Mouse (Mus musculus) hindbrain, embryonic 11.5 days (tissue): Measurements from ENCODE around the gene Cuedc1. TPM values are rescaled to one million over a fixed set of nuclear protein-coding genes. Genes with fewer than 3 reads are reported as not detected.

Experiments
- ATAC-seq: fragments of 200-750 bp; cut with Nextera tagmentation; 2 replicates; pipeline ENCODE4 v1.8.0; 2017; ENCODE audit warnings: mild to moderate bottlenecking, moderate TSS enrichment, moderate library complexity; ENCODE audit not compliant: low FRiP score
- DNase-seq: peaks from one replicate; pipeline ENCODE4 v3.0.0-alpha.2; 2015; ENCODE audit warnings: low spot score
- H3K27ac ChIP-seq: fragments of 300-500 bp; sonication (generic); 2 replicates; pipeline ENCODE4 v1.5.1; 2014; ENCODE audit warnings: mild to moderate bottlenecking, low read depth, low read length
- H3K27me3 ChIP-seq: fragments of 300-500 bp; sonication (generic); 2 replicates; pipeline ENCODE4 v1.6.1; 2014; ENCODE audit warnings: mild to moderate bottlenecking, low read length, moderate library complexity, mixed read lengths; ENCODE audit not compliant: control insufficient read depth, insufficient read depth
- H3K36me3 ChIP-seq: fragments of 300-500 bp; sonication (generic); 2 replicates; pipeline ENCODE4 v1.6.1; 2014; ENCODE audit warnings: mild to moderate bottlenecking, low read length, moderate library complexity, mixed read lengths; ENCODE audit not compliant: control insufficient read depth, insufficient read depth
- H3K4me1 ChIP-seq: fragments of 300-500 bp; sonication (generic); replicated peaks from 2 replicates; pipeline ENCODE4 v1.6.1; 2014; ENCODE audit warnings: low read length, mixed read lengths; ENCODE audit not compliant: control insufficient read depth, insufficient read depth
- H3K4me2 ChIP-seq: fragments of 300-500 bp; sonication (generic); replicated peaks from 2 replicates; pipeline ENCODE4 v1.6.1; 2014; ENCODE audit warnings: mild to moderate bottlenecking, low read depth, low read length
- H3K4me3 ChIP-seq: fragments of 300-500 bp; sonication (generic); 2 replicates; pipeline ENCODE4 v1.5.1; 2014; ENCODE audit warnings: low read depth, low read length
- H3K9ac ChIP-seq: fragments of 300-500 bp; sonication (generic); 2 replicates; pipeline ENCODE4 v1.6.1; 2014; ENCODE audit warnings: low read depth, low read length
- H3K9me3 ChIP-seq: fragments of 300-500 bp; sonication (generic); 2 replicates; pipeline ENCODE4 v1.6.1; 2016; ENCODE audit warnings: low read length; ENCODE audit not compliant: control insufficient read depth
- WGBS: fragments of 180-500 bp; shearing (Covaris S2); extraction: QIAGEN DNeasy Blood & Tissue Kit; methylation state at CpG from one replicate; pipeline ENCODE4 v1.1.7; 2014; 5-methylcytosine and 5-hydroxymethylcytosine counted together
- polyA plus RNA-seq: library from polyadenylated mRNA; unstranded; fragments of >200 nt; fragmentation: Nextera tagmentation; extraction: Ambion mirVana; gene quantifications from 2 replicates; pipeline ENCODE4 v1.2.1, GENCODE M21; 2014

Gene Cuedc1
- polyA plus RNA-seq, 1 experiment from 2014 or later, result 17.6 TPM

GRCm38 (mm10) chr11:88213757-88214156, 115.9 kb downstream of the Cuedc1 start:
- Histone ChIP-seq H3K4me1 (no peaks in the 10 kb centered on the region), H3K4me3 (no peak overlapping the region), H3K9ac (no peak overlapping the region), H3K36me3 (peaks cover 3% of the 10 kb centered on the region; the same call in 1 of the 2 replicates), H3K27ac (no peak overlapping the region), H3K9me3 (no peaks in the 10 kb centered on the region), H3K27me3 (no peaks in the 10 kb centered on the region), H3K4me2 (no peak overlapping the region)
- ATAC-seq (no peak), DNase-seq (no peak)
- WGBS, result 60% methylated on average over 6 of the region's 6 CpGs

- 57% methylated on average over 21 of the region's 21 CpGs for WGBS
- H3K36me3 ChIP-seq, result no peaks in the 10 kb centered on the region; the same call in 1 of the 2 replicates
- no peak overlapping the region for H3K9ac ChIP-seq
- H3K9me3 ChIP-seq, result no peaks in the 10 kb centered on the region
- H3K4me1 ChIP-seq, result no peaks in the 10 kb centered on the region
- H3K27me3 ChIP-seq, result no peaks in the 10 kb centered on the region
- ATAC-seq (peak; percentile 76; the same call in 1 of the 2 replicates), DNase-seq (peak; percentile 55)
- H3K4me2 ChIP-seq, result no peak overlapping the region; the same call in 1 of the 2 replicates
- H3K4me3 ChIP-seq, result no peak overlapping the region
- H3K27ac ChIP-seq, result peak overlapping the region; percentile 70
Observed at GRCm38 (mm10) chr11:88214881-88215831, 117.3 kb downstream of the Cuedc1 start.

DNA sequence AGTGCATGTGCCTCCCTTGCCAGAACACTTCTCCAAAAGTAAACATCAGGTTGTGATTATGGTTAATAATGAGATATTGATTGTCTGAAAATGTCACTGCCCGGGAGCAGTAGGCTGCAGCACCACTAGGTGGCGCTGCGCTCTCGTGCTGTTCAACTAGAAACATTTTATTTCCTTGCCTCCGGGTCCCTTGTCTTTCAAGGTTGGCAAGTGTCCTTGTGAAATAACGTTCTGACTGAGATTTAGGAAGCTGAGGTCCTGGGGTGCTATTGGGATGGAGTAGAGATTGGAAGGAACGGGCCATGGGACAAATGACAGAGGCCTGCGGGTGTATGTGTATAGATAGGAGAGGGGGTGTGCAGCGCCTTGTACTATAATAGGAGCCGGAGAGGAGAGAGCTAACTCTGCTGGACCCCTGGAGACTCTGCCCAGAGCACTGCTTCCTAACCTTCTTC, 118.4 kb downstream of the Cuedc1 start:
- Histone ChIP-seq H3K36me3 (no peaks in the 10 kb centered on the region), H3K4me3 (no peak overlapping the region), H3K27ac (peak overlapping the region; percentile 70), H3K4me2 (no peak overlapping the region; the same call in 1 of the 2 replicates), H3K4me1 (no peaks in the 10 kb centered on the region), H3K9ac (peak overlapping the region; percentile 38; the same call in 1 of the 2 replicates), H3K9me3 (no peaks in the 10 kb centered on the region), H3K27me3 (no peaks in the 10 kb centered on the region)
- peak; percentile 43 for ATAC-seq
- peak; percentile 89 for DNase-seq
- WGBS, result 16% methylated on average over 10 of the region's 10 CpGs

DNA sequence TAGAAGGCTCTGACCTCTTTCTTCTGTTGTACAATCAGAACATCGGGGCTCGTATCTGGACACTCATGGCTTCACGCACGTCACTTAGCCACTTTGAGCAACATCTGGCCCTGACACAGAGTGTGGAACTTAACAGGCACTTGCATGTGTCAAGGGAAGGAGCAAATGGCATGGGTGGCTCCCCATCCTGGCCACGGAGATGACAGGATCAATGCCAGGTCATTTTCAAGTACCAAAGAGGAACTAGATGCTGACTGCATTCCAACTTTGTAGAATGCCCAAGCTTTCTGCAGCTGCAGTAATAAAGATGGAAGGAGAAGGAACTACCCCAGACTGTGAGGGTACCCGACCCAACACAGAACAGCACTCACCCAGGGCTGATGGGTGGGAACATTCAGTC, 120.3 kb downstream of the Cuedc1 start:
- Histone ChIP-seq H3K9ac (no peak overlapping the region), H3K9me3 (no peaks in the 10 kb centered on the region), H3K4me2 (no peak overlapping the region), H3K27me3 (no peaks in the 10 kb centered on the region), H3K36me3 (no peaks in the 10 kb centered on the region), H3K4me1 (no peaks in the 10 kb centered on the region), H3K4me3 (no peak overlapping the region), H3K27ac (no peak overlapping the region)
- no peak for DNase-seq
- no peak for ATAC-seq
- WGBS, result 87% methylated on average over 6 of the region's 6 CpGs

- WGBS, result 72% methylated on average over 7 of the region's 7 CpGs
- no peak for DNase-seq
- no peaks in the 10 kb centered on the region for H3K9me3 ChIP-seq
Observed at GRCm38 (mm10) chr11:88218586-88218985, 120.7 kb downstream of the Cuedc1 start.

DNA sequence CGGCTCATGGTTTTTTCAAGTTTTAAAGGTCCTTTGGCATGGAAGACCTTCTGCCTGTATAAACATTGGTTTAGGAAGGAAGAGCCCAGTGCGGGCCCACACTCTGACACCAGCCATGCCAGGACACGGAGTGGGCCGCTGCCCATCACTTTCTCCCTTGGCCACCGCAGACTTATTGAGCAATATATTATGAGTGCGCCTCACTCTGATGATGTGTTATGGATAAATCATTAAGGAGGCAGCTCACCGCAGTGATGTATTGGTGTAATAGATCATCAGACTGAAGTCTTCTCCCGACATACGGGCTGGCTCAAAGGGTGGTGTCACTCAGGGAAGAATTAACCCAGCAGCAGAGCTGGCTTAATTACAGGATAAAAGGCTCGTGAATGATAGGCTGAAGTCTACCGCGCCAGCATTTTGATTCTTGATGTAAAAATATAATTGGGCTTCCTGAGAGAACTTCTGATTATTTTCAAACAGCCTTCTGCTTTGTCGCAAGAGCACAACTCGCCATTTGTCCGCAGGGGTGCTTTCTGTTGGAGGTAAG, 124.1 kb downstream of the Cuedc1 start:
- Histone ChIP-seq H3K9me3 (no peaks in the 10 kb centered on the region), H3K4me2 (no peak overlapping the region), H3K9ac (no peak overlapping the region), H3K36me3 (no peaks in the 10 kb centered on the region), H3K4me1 (no peaks in the 10 kb centered on the region), H3K27me3 (no peaks in the 10 kb centered on the region), H3K4me3 (no peak overlapping the region), H3K27ac (no peak overlapping the region)
- DNase-seq, result no peak
- no peak for ATAC-seq
- WGBS, result 87% methylated on average over 15 of the region's 15 CpGs

More at GRCm38 (mm10) chr11:88218586-88218985, 120.7 kb downstream of the Cuedc1 start:
- Histone ChIP-seq H3K4me3 (no peak overlapping the region), H3K27me3 (no peaks in the 10 kb centered on the region), H3K4me2 (no peak overlapping the region), H3K27ac (no peak overlapping the region), H3K9ac (no peak overlapping the region), H3K4me1 (no peaks in the 10 kb centered on the region), H3K36me3 (no peaks in the 10 kb centered on the region)
- no peak for ATAC-seq

DNA sequence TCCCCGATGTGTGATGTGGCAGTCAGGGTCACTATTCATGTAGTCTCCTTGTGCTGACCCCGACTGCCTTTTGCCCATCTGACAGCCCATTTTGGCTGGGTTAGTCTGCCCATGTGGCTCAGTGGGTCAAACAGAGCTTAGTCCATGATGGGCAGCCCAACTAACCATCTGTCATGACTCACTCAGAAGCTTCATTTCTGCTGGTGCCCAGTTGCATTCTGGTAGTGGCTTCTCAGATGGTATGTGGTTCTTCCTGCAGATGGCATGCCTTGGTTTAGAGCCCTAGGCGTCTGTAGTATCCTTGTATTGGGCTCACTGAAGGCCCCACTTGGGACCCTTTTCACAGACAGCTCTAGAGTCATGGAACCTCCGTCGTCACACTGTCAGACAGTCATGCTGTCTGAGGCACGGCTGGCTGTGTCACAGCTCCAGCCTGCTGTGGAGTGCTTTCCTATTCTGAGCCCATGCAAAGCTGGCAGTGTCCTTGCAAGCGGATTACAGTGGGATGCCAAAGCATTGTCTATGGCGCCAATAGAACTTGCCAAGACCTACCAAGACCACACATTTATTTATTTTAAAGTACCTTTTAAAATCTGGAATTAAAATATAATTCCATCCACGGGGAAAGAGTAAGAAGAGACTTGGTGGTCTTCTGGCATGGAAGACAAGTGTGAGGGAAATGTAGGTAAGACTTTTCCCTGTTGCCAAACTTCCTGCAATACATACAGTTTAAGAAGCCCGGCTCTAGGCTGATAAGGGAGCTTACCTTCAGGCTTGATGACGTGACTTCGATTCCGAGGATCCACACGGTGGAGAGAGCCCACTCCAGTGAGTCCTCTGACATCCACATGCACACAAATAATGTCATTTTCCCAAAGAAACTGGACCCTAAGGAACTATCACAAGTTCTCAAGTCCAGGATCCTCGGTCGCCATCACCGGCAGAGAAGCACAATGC, 129.4 kb downstream of the Cuedc1 start:
- Histone ChIP-seq H3K4me3 (no peak overlapping the region), H3K4me1 (peaks cover 5% of the 10 kb centered on the region), H3K4me2 (no peak overlapping the region), H3K9me3 (no peaks in the 10 kb centered on the region), H3K27ac (no peak overlapping the region), H3K36me3 (no peaks in the 10 kb centered on the region), H3K27me3 (no peaks in the 10 kb centered on the region), H3K9ac (no peak overlapping the region)
- ATAC-seq (no peak), DNase-seq (no peak)
- 93% methylated on average over 17 of the region's 17 CpGs for WGBS

DNA sequence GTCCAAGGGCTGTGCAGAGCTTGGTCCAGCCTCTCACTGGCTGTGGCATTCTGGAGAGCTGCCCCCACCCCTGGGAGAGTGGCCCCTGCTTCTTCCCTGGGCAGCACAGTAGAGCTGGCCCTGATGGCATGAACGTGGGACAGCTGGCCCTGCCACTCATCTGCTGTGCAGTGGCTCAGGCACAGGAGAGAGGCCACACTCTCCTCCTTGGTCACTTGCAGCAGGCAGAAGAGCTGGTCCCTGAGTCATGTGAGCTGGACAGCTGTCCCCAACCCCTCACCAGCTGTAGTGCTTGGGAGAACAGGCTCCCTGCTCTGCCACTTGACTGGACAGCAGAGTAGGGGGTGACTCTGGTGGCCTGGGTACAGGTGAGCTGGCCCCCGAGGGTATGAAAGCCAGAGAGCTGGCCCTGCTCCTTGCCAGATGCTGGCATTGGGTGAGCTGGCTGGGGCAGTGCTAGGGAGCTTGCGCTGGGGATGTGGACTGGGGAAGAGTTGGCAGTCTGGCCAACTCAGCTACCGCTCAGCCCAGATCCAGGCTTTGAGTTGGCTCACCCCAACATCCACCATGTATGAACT, 133.4 kb downstream of the Cuedc1 start:
- no peak overlapping the region for H3K4me3 ChIP-seq
- H3K4me2 ChIP-seq, result no peak overlapping the region
- 83% methylated on average over 4 of the region's 4 CpGs for WGBS
- DNase-seq, result no peak
- H3K27ac ChIP-seq, result no peak overlapping the region
- H3K4me1 ChIP-seq, result peaks cover 13% of the 10 kb centered on the region
- no peaks in the 10 kb centered on the region for H3K36me3 ChIP-seq
- no peak overlapping the region for H3K9ac ChIP-seq
- H3K27me3 ChIP-seq, result no peaks in the 10 kb centered on the region
- ATAC-seq, result no peak
- H3K9me3 ChIP-seq, result no peaks in the 10 kb centered on the region
